Mouse (Mus musculus) pancreas, adult 10 weeks (tissue): ENCODE measurements around the gene Ppp1r27. TPM values are rescaled to one million over a fixed set of nuclear protein-coding genes. Genes with fewer than 3 reads are reported as not detected.

ENCODE experiments used
- polyA plus RNA-seq: library from polyadenylated mRNA; stranded (reverse); fragments of 350-450 nt; fragmentation: Illumina TruSeq; extraction: RNeasy Lipid Tissue Mini Kit (QIAGEN cat#74804); gene quantifications from one replicate; pipeline ENCODE4 v1.2.3, GENCODE M21; 2015; ENCODE audit warnings: low read depth, low replicate concordance; ENCODE audit not compliant: insufficient read depth

Ppp1r27 gene
- polyA plus RNA-seq: not detected

GRCm38 (mm10) chr11:120550810-120551440 lies at the start of gene Ppp1r27:
Gene Ppp1r27 (minus strand): TSS chr11:120551132.

GRCm38 (mm10) chr11:120598283-120598989 lies 47.5 kb upstream of the Ppp1r27 start, which contains the start of the genes Alyref and Anapc11:
Gene Alyref (minus strand): TSS chr11:120598365.
Gene Anapc11 (plus strand): TSS chr11:120598421.

GRCm38 (mm10) chr11:120581490-120582267 lies 30.7 kb upstream of the Ppp1r27 start, which contains the start of gene Arhgdia:
Gene Arhgdia (minus strand): TSS chr11:120581624.

GRCm38 (mm10) chr11:120572752-120573584 lies 22.0 kb upstream of the Ppp1r27 start, which contains the start of gene P4hb:
Gene P4hb (minus strand): TSS chr11:120573253.

GRCm38 (mm10) chr11:120549168-120549945 lies 1.6 kb downstream of the Ppp1r27 start, which contains the start of gene Mcrip1:
Gene Mcrip1 (minus strand): TSS chr11:120549727.

GRCm38 (mm10) chr11:120530085-120530964 lies 20.6 kb downstream of the Ppp1r27 start, which contains the start of gene Gcgr:
Gene Gcgr (plus strand): TSS chr11:120530699.

Other genes starting within 250 kb of the Ppp1r27 start
- 280 TPM for gene Actg1, start 202.6 kb downstream of the Ppp1r27 start, polyA plus RNA-seq
- gene Fscn2, start 189.6 kb downstream of the Ppp1r27 start, polyA plus RNA-seq: not detected
- 5.7 TPM for gene Faap100, start 172.4 kb downstream of the Ppp1r27 start, polyA plus RNA-seq
- 10.3 TPM for gene Nploc4, start 113.4 kb downstream of the Ppp1r27 start, polyA plus RNA-seq
- gene Tspan10, start 108.5 kb downstream of the Ppp1r27 start, polyA plus RNA-seq: not detected
- 1.3 TPM for gene Pde6g, start 97.6 kb downstream of the Ppp1r27 start, polyA plus RNA-seq
- gene Oxld1, start 93.1 kb downstream of the Ppp1r27 start, polyA plus RNA-seq: 2.7 TPM
- 10.5 TPM for gene Ccdc137, start 93.0 kb downstream of the Ppp1r27 start, polyA plus RNA-seq
- 5.2 TPM for gene Arl16, start 83.5 kb downstream of the Ppp1r27 start, polyA plus RNA-seq
- gene Mrpl12, start 66.5 kb downstream of the Ppp1r27 start, polyA plus RNA-seq: 19.4 TPM
- 11.5 TPM for gene Slc25a10, start 59.3 kb downstream of the Ppp1r27 start, polyA plus RNA-seq
- gene Gcgr, start 20.4 kb downstream of the Ppp1r27 start, polyA plus RNA-seq: 2.1 TPM
- gene Mcrip1, start 1.4 kb downstream of the Ppp1r27 start, polyA plus RNA-seq: 27.1 TPM
- gene P4hb, start 22.1 kb upstream of the Ppp1r27 start, polyA plus RNA-seq: 636 TPM
- gene Arhgdia, start 30.5 kb upstream of the Ppp1r27 start, polyA plus RNA-seq: 79.0 TPM
- 13.4 TPM for gene Alyref, start 47.2 kb upstream of the Ppp1r27 start, polyA plus RNA-seq
- gene Anapc11, start 47.3 kb upstream of the Ppp1r27 start, polyA plus RNA-seq: 11.9 TPM
- not detected for gene Npb, start 57.3 kb upstream of the Ppp1r27 start, polyA plus RNA-seq
- gene Pcyt2, start 66.8 kb upstream of the Ppp1r27 start, polyA plus RNA-seq: 38.6 TPM
- 19.3 TPM for gene Sirt7, start 74.1 kb upstream of the Ppp1r27 start, polyA plus RNA-seq
- gene Mafg, start 82.5 kb upstream of the Ppp1r27 start, polyA plus RNA-seq: 11.0 TPM
- 24.5 TPM for gene Pycr1, start 92.6 kb upstream of the Ppp1r27 start, polyA plus RNA-seq
- gene Myadml2, start 97.0 kb upstream of the Ppp1r27 start, polyA plus RNA-seq: 1.4 TPM
- gene Notum, start 110.0 kb upstream of the Ppp1r27 start, polyA plus RNA-seq: 0.81 TPM
- 29.7 TPM for gene Aspscr1, start 121.8 kb upstream of the Ppp1r27 start, polyA plus RNA-seq
- 30.4 TPM for gene Cenpx, start 162.6 kb upstream of the Ppp1r27 start, polyA plus RNA-seq
- gene Lrrc45, start 162.8 kb upstream of the Ppp1r27 start, polyA plus RNA-seq: 37.8 TPM
- 6.0 TPM for gene Rac3, start 170.3 kb upstream of the Ppp1r27 start, polyA plus RNA-seq
- 12.0 TPM for gene Dcxr, start 176.1 kb upstream of the Ppp1r27 start, polyA plus RNA-seq
- gene Cbr2, start 181.0 kb upstream of the Ppp1r27 start, polyA plus RNA-seq: 26.0 TPM
- gene Hmga1b, start 211.7 kb upstream of the Ppp1r27 start, polyA plus RNA-seq: not detected
- 22.7 TPM for gene Rfng, start 233.1 kb upstream of the Ppp1r27 start, polyA plus RNA-seq
- gene Gps1, start 233.1 kb upstream of the Ppp1r27 start, polyA plus RNA-seq: 35.2 TPM
- 25.3 TPM for gene Dus1l, start 245.3 kb upstream of the Ppp1r27 start, polyA plus RNA-seq